Mouse (Mus musculus): ENCODE measurements around the gene Blvra.

- TF ChIP-seq POLR2A (IDR thresholded peaks at IDR 0.05; ENCODE audit: insufficient read depth, low read depth, low read length) (no peak), EP300 (IDR thresholded peaks at IDR 0.05; ENCODE audit: insufficient read depth, low read depth, low read length) (no peak), CTCF (IDR thresholded peaks at IDR 0.05) (no peak)
Measured at GRCm38 (mm10) chr2:127037299-127037698, 33.2 kb upstream of the Blvra start.
